Mouse (Mus musculus) limb, embryonic 13.5 days (tissue): Measurements from ENCODE around the gene Dpep3. TPM values are rescaled to one million over a fixed set of nuclear protein-coding genes. Genes with fewer than 3 reads are reported as not detected.

Experiments used
- ATAC-seq: fragments of 200-750 bp; cut with Nextera tagmentation; 2 replicates; pipeline ENCODE4 v1.8.0; 2017; ENCODE audit warnings: low read depth, moderate number of reproducible peaks, moderate TSS enrichment; ENCODE audit not compliant: low FRiP score
- H3K27ac ChIP-seq: fragments of 300-500 bp; sonication (generic); 2 replicates; pipeline ENCODE4 v1.5.1; 2015; ENCODE audit warnings: inconsistent platforms, mild to moderate bottlenecking, moderate library complexity
- H3K27me3 ChIP-seq: fragments of 300-500 bp; sonication (generic); 2 replicates; pipeline ENCODE4 v1.6.1; 2015; ENCODE audit warnings: mild to moderate bottlenecking, inconsistent platforms
- H3K36me3 ChIP-seq: fragments of 300-500 bp; sonication (generic); 2 replicates; pipeline ENCODE4 v1.6.1; 2015; ENCODE audit warnings: inconsistent platforms, mild to moderate bottlenecking, moderate library complexity
- H3K4me1 ChIP-seq: fragments of 300-500 bp; sonication (generic); 2 replicates; pipeline ENCODE4 v1.6.1; 2015; ENCODE audit warnings: inconsistent platforms
- H3K4me2 ChIP-seq: fragments of 300-500 bp; sonication (generic); replicated peaks from 2 replicates; pipeline ENCODE4 v1.6.1; 2015; ENCODE audit warnings: inconsistent platforms, mild to moderate bottlenecking, moderate library complexity
- H3K4me3 ChIP-seq: fragments of 300-500 bp; sonication (generic); 2 replicates; pipeline ENCODE4 v1.5.1; 2015; ENCODE audit warnings: moderate library complexity, mild to moderate bottlenecking, inconsistent platforms
- H3K9ac ChIP-seq: fragments of 300-500 bp; sonication (generic); 2 replicates; pipeline ENCODE4 v1.6.1; 2015; ENCODE audit warnings: mild to moderate bottlenecking, inconsistent platforms
- H3K9me3 ChIP-seq: fragments of 300-500 bp; sonication (generic); 2 replicates; pipeline ENCODE4 v1.6.1; 2016; ENCODE audit warnings: inconsistent platforms
- WGBS: fragments of 180-500 bp; shearing (Covaris S2); methylation state at CpG from one replicate; pipeline ENCODE4 v1.1.7; 2015; 5-methylcytosine and 5-hydroxymethylcytosine counted together
- polyA plus RNA-seq: library from polyadenylated mRNA; unstranded; fragments of >200 nt; fragmentation: Nextera tagmentation; extraction: Ambion mirVana; gene quantifications from 2 replicates; pipeline ENCODE4 v1.2.1, GENCODE M21; 2015

Gene Dpep3
- polyA plus RNA-seq, 1 experiment from 2014 or later, result not detected

- H3K9ac ChIP-seq, result peak overlapping the region; percentile 45; the same call in 1 of the 2 replicates
- no peaks in the 10 kb centered on the region for H3K9me3 ChIP-seq
- no peak overlapping the region for H3K4me3 ChIP-seq
- no peaks in the 10 kb centered on the region for H3K27me3 ChIP-seq
- 44% methylated on average over 7 of the region's 7 CpGs for WGBS
- H3K4me1 ChIP-seq, result peaks cover 26% of the 10 kb centered on the region
- H3K4me2 ChIP-seq, result no peak overlapping the region; the same call in 1 of the 2 replicates
- peaks cover 95% of the 10 kb centered on the region for H3K36me3 ChIP-seq
- H3K27ac ChIP-seq, result peak overlapping the region; percentile 85
- peak; percentile 89 for ATAC-seq
These were observed 28.1 kb downstream of the Dpep3 start for GRCm38 (mm10) chr8:105951057-105951659.

- H3K27me3 ChIP-seq, result no peaks in the 10 kb centered on the region
- no peaks in the 10 kb centered on the region for H3K9me3 ChIP-seq
- H3K4me2 ChIP-seq, result no peak overlapping the region
- ATAC-seq, result 0 out of 2 replicates have a peak, but pooled peaks have one; percentile 29
- H3K9ac ChIP-seq, result 0 out of 2 replicates have a peak overlapping the region, but pooled peaks have one; percentile 19
- no peak overlapping the region for H3K4me3 ChIP-seq
- H3K36me3 ChIP-seq, result peaks cover 94% of the 10 kb centered on the region
- peak overlapping the region; percentile 10; the same call in 1 of the 2 replicates for H3K27ac ChIP-seq
- WGBS, result 80% methylated on average over 10 of the region's 10 CpGs
- H3K4me1 ChIP-seq, result peaks cover 26% of the 10 kb centered on the region
These were observed 29.9 kb downstream of the Dpep3 start for GRCm38 (mm10) chr8:105949350-105949749.

GRCm38 (mm10) chr8:105943321-105943739 is 35.9 kb downstream of the Dpep3 start, which contains the start of gene Lcat:
TSS of gene Lcat (minus strand) at chr8:105943382.
- Histone ChIP-seq H3K27me3 (no peaks in the 10 kb centered on the region), H3K36me3 (peaks cover 87% of the 10 kb centered on the region), H3K4me1 (peaks cover 3% of the 10 kb centered on the region; the same call in 1 of the 2 replicates), H3K27ac (no peak within 1 kb of the TSS), H3K4me3 (no peak within 1 kb of the TSS), H3K4me2 (no peak within 1 kb of the TSS), H3K9me3 (no peaks in the 10 kb centered on the region), H3K9ac (no peak within 1 kb of the TSS)
- ATAC-seq, result no peak
- 89% methylated on average over 8 of the region's 8 CpGs for WGBS

- H3K4me2 ChIP-seq, result no peak overlapping the region
- H3K9ac ChIP-seq, result no peak overlapping the region
- H3K9me3 ChIP-seq, result no peaks in the 10 kb centered on the region
- no peak overlapping the region for H3K27ac ChIP-seq
- no peak for ATAC-seq
- peaks cover 79% of the 10 kb centered on the region for H3K36me3 ChIP-seq
- H3K27me3 ChIP-seq, result no peaks in the 10 kb centered on the region
- peaks cover 10% of the 10 kb centered on the region; the same call in 1 of the 2 replicates for H3K4me1 ChIP-seq
- H3K4me3 ChIP-seq, result no peak overlapping the region
- WGBS, result 96% methylated on average over 5 of the region's 5 CpGs
These were observed 36.7 kb downstream of the Dpep3 start for GRCm38 (mm10) chr8:105942542-105942941.

- H3K36me3 ChIP-seq, result peaks cover 74% of the 10 kb centered on the region
- ATAC-seq, result no peak
- 92% methylated on average over 11 of the region's 11 CpGs for WGBS
These were observed 37.2 kb downstream of the Dpep3 start for GRCm38 (mm10) chr8:105942026-105942425.

GRCm38 (mm10) chr8:105938306-105938669 is 40.9 kb downstream of the Dpep3 start, which contains the start of gene Psmb10:
TSS of gene Psmb10 (minus strand) at chr8:105938444.
- ATAC-seq, result no peak
- H3K9me3 ChIP-seq, result no peaks in the 10 kb centered on the region
- 20% methylated on average over 4 of the region's 4 CpGs for WGBS
- peak within 1 kb of the TSS; percentile 96 for H3K4me2 ChIP-seq
- peaks cover 45% of the 10 kb centered on the region for H3K36me3 ChIP-seq
- H3K27me3 ChIP-seq, result no peaks in the 10 kb centered on the region
- H3K4me3 ChIP-seq, result peak within 1 kb of the TSS; percentile 77
- peaks cover 26% of the 10 kb centered on the region for H3K4me1 ChIP-seq
- peak within 1 kb of the TSS; percentile 76 for H3K27ac ChIP-seq
- H3K9ac ChIP-seq, result peak within 1 kb of the TSS; percentile 82

More at GRCm38 (mm10) chr8:105942026-105942425, 37.2 kb downstream of the Dpep3 start:
- Histone ChIP-seq H3K27me3 (no peaks in the 10 kb centered on the region), H3K4me1 (peaks cover 10% of the 10 kb centered on the region; the same call in 1 of the 2 replicates), H3K27ac (no peak overlapping the region), H3K4me3 (no peak overlapping the region), H3K4me2 (no peak overlapping the region), H3K9ac (no peak overlapping the region), H3K9me3 (no peaks in the 10 kb centered on the region)

GRCm38 (mm10) chr8:105937496-105938305 is 41.5 kb downstream of the Dpep3 start:
- peak overlapping the region; percentile 96 for H3K4me2 ChIP-seq
- H3K27me3 ChIP-seq, result no peaks in the 10 kb centered on the region
- H3K36me3 ChIP-seq, result peaks cover 44% of the 10 kb centered on the region
- H3K4me3 ChIP-seq, result peak overlapping the region; percentile 77
- H3K4me1 ChIP-seq, result peaks cover 26% of the 10 kb centered on the region
- H3K27ac ChIP-seq, result peak overlapping the region; percentile 76
- no peaks in the 10 kb centered on the region for H3K9me3 ChIP-seq
- ATAC-seq, result peak; percentile 5; the same call in 1 of the 2 replicates
- WGBS, result 1% methylated on average over 33 of the region's 33 CpGs
- peak overlapping the region; percentile 82 for H3K9ac ChIP-seq

- H3K9me3 ChIP-seq, result no peaks in the 10 kb centered on the region
- H3K4me3 ChIP-seq, result peak overlapping the region; percentile 77
- H3K4me2 ChIP-seq, result peak overlapping the region; percentile 96
- H3K27me3 ChIP-seq, result no peaks in the 10 kb centered on the region
- H3K27ac ChIP-seq, result peak overlapping the region; percentile 76
- H3K36me3 ChIP-seq, result peaks cover 44% of the 10 kb centered on the region
- peaks cover 26% of the 10 kb centered on the region for H3K4me1 ChIP-seq
- peak; percentile 90 for ATAC-seq
- under 1% methylated on average over 30 of the region's 30 CpGs for WGBS
- H3K9ac ChIP-seq, result peak overlapping the region; percentile 82
These were observed 42.3 kb downstream of the Dpep3 start for GRCm38 (mm10) chr8:105936866-105937475.

- peaks cover 26% of the 10 kb centered on the region for H3K4me1 ChIP-seq
- WGBS, result 21% methylated on average over 7 of the region's 7 CpGs
- H3K36me3 ChIP-seq, result peaks cover 44% of the 10 kb centered on the region
- H3K4me3 ChIP-seq, result peak overlapping the region; percentile 77
- no peaks in the 10 kb centered on the region for H3K9me3 ChIP-seq
- no peak for ATAC-seq
- H3K9ac ChIP-seq, result peak overlapping the region; percentile 82
- H3K27ac ChIP-seq, result peak overlapping the region; percentile 76
- no peaks in the 10 kb centered on the region for H3K27me3 ChIP-seq
- peak overlapping the region; percentile 96 for H3K4me2 ChIP-seq
These were observed 43.2 kb downstream of the Dpep3 start for GRCm38 (mm10) chr8:105935863-105936603.

GRCm38 (mm10) chr8:105935105-105935504 is 44.1 kb downstream of the Dpep3 start:
- WGBS, result 81% methylated on average over 6 of the region's 6 CpGs
- peaks cover 47% of the 10 kb centered on the region for H3K36me3 ChIP-seq
- ATAC-seq, result no peak

GRCm38 (mm10) chr8:105933762-105934161 is 45.5 kb downstream of the Dpep3 start, which contains the start of gene Ctrl:
TSS of gene Ctrl (minus strand) at chr8:105933862.
- Histone ChIP-seq H3K36me3 (peaks cover 45% of the 10 kb centered on the region), H3K27ac (no peak within 1 kb of the TSS), H3K9me3 (no peaks in the 10 kb centered on the region), H3K4me3 (no peak within 1 kb of the TSS), H3K9ac (no peak within 1 kb of the TSS), H3K4me1 (peaks cover 26% of the 10 kb centered on the region), H3K4me2 (no peak within 1 kb of the TSS), H3K27me3 (no peaks in the 10 kb centered on the region)
- no peak for ATAC-seq
- WGBS, result 91% methylated on average over 2 of the region's 2 CpGs

More at GRCm38 (mm10) chr8:105935105-105935504, 44.1 kb downstream of the Dpep3 start:
- H3K27me3 ChIP-seq, result no peaks in the 10 kb centered on the region
- no peak overlapping the region for H3K9ac ChIP-seq
- H3K4me2 ChIP-seq, result peak overlapping the region; percentile 96; the same call in 1 of the 2 replicates
- peaks cover 26% of the 10 kb centered on the region for H3K4me1 ChIP-seq
- H3K4me3 ChIP-seq, result no peak overlapping the region
- 0 out of 2 replicates have a peak overlapping the region, but pooled peaks have one; percentile 76 for H3K27ac ChIP-seq
- no peaks in the 10 kb centered on the region for H3K9me3 ChIP-seq
